Mouse (Mus musculus): ENCODE data around the gene Rnf208. TPM values are rescaled to one million over a fixed set of nuclear protein-coding genes. Genes with fewer than 3 reads are reported as not detected.
A peak's percentile ranks its signal among the peaks of the same experiment; 100 is the strongest.

The Rnf208 gene
- total and polyA plus RNA-seq, 2 experiments from 2014 or later: 156 to 219 TPM

DNA sequence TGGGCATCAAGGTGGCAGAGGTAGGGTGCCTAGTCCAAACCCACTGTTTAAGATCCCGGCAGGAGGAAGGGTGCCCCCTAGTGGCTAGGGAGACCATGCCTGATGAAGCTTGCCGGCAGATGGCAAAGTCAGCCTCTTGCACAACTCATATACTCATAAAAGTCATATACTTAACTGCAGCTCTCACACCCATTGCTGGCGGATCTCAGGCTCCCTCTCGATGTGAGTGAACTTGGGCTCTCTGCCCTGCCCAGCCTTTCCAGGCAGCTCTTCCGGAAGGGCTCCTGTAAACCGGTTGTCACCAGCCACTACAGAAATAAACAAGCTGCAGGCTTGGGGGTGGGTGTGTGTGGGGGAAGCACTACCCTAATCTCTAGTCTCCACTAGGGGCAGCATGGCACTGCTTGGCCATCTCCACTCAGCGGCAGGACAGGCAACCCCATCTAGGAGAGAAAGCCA lies 13.6 kb upstream of the Rnf208 start:
- no peaks in the 10 kb centered on the region for H3K36me3 ChIP-seq (ENCODE audit: insufficient read depth, low read length)
- peak overlapping the region; percentile 15; the same call in 1 of the 2 replicates for H3K4me3 ChIP-seq (ENCODE audit: low read length)
- ATAC-seq (peak; percentile 67), DNase-seq (ENCODE audit: low spot score) (peak; percentile 92)
- no peaks in the 10 kb centered on the region for H3K9me3 ChIP-seq (ENCODE audit: low read length)
- peaks cover 17% of the 10 kb centered on the region; the same call in 1 of the 2 replicates for H3K4me1 ChIP-seq (ENCODE audit: insufficient read depth, low read length)
- peak overlapping the region; percentile 81 for H3K27ac ChIP-seq
- peak overlapping the region; percentile 38; the same call in 1 of the 2 replicates for H3K9ac ChIP-seq (replicated peaks; ENCODE audit: low read length)
- peak; percentile 79 for TF ChIP-seq CTCF (IDR thresholded peaks at IDR 0.05; ENCODE audit: low read depth)
- no peaks in the 10 kb centered on the region for H3K27me3 ChIP-seq (ENCODE audit: insufficient read depth, low read length)
- H3K4me2 ChIP-seq (ENCODE audit: low read depth, low read length): peak overlapping the region; percentile 42
- WGBS: 0% methylated on average over 7 of the region's 7 CpGs

- H3K4me2 ChIP-seq (ENCODE audit: low read depth, low read length): no peak overlapping the region
- ATAC-seq (no peak), DNase-seq (ENCODE audit: low spot score) (no peak)
- WGBS: 68% methylated on average over 6 of the region's 6 CpGs
- H3K9ac ChIP-seq (replicated peaks; ENCODE audit: low read length): no peak overlapping the region
- no peaks in the 10 kb centered on the region for H3K9me3 ChIP-seq (ENCODE audit: low read length)
- H3K27ac ChIP-seq: peak overlapping the region; percentile 81
- H3K4me1 ChIP-seq (ENCODE audit: insufficient read depth, low read length): peaks cover 13% of the 10 kb centered on the region; the same call in 1 of the 2 replicates
- no peaks in the 10 kb centered on the region for H3K27me3 ChIP-seq (ENCODE audit: insufficient read depth, low read length)
- no peak for TF ChIP-seq CTCF (IDR thresholded peaks at IDR 0.05; ENCODE audit: low read depth)
- H3K36me3 ChIP-seq (ENCODE audit: insufficient read depth, low read length): no peaks in the 10 kb centered on the region
- no peak overlapping the region for H3K4me3 ChIP-seq (ENCODE audit: low read length)
Measured at GRCm38 (mm10) chr2:25228995-25229530, 13.0 kb upstream of the Rnf208 start.

DNA sequence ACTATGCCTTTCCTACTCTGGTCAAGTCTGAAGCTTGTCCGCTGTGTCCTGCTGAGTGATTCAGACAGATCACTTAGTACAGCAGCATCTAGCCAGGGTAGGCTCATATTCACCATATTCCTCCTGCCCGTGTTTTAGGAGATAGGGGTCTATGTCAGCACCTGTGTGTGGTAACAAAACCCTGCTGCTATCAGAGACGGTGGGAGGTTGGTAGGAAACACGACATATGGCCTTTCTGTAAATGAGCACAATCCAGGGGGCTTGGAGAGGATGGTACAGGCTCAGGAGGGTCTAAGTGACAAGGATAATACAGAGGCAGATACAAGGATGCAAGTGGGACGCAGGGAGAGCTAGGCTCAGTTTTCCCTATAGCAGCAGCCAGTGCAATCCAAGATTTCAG lies 12.5 kb upstream of the Rnf208 start:
- Histone ChIP-seq H3K27me3 (ENCODE audit: insufficient read depth, low read length) (no peaks in the 10 kb centered on the region), H3K27ac (no peak overlapping the region)

GRCm38 (mm10) chr2:25230581-25230980 lies 11.5 kb upstream of the Rnf208 start:
- Histone ChIP-seq H3K9me3 (ENCODE audit: low read length) (no peaks in the 10 kb centered on the region), H3K36me3 (ENCODE audit: insufficient read depth, low read length) (no peaks in the 10 kb centered on the region), H3K9ac (replicated peaks; ENCODE audit: low read length) (no peak overlapping the region), H3K4me2 (ENCODE audit: low read depth, low read length) (no peak overlapping the region), H3K27ac (no peak overlapping the region), H3K4me3 (ENCODE audit: low read length) (no peak overlapping the region), H3K4me1 (ENCODE audit: insufficient read depth, low read length) (peaks cover 10% of the 10 kb centered on the region; the same call in 1 of the 2 replicates), H3K27me3 (ENCODE audit: insufficient read depth, low read length) (no peaks in the 10 kb centered on the region)
- WGBS: 86% methylated on average over 7 of the region's 7 CpGs
- TF ChIP-seq CTCF (IDR thresholded peaks at IDR 0.05; ENCODE audit: low read depth): no peak
- ATAC-seq: no peak
- DNase-seq (ENCODE audit: low spot score): no peak

More for the DNA sequence above, 12.5 kb upstream of the Rnf208 start:
- no peaks in the 10 kb centered on the region for H3K9me3 ChIP-seq (ENCODE audit: low read length)
- TF ChIP-seq CTCF (IDR thresholded peaks at IDR 0.05; ENCODE audit: low read depth): no peak
- H3K4me2 ChIP-seq (ENCODE audit: low read depth, low read length): no peak overlapping the region
- no peak overlapping the region for H3K4me3 ChIP-seq (ENCODE audit: low read length)
- ATAC-seq (no peak), DNase-seq (ENCODE audit: low spot score) (no peak)
- no peaks in the 10 kb centered on the region for H3K36me3 ChIP-seq (ENCODE audit: insufficient read depth, low read length)
- WGBS: 80% methylated on average over 5 of the region's 5 CpGs
- no peak overlapping the region for H3K9ac ChIP-seq (replicated peaks; ENCODE audit: low read length)
- H3K4me1 ChIP-seq (ENCODE audit: insufficient read depth, low read length): peaks cover 13% of the 10 kb centered on the region; the same call in 1 of the 2 replicates

GRCm38 (mm10) chr2:25231038-25231437 lies 11.0 kb upstream of the Rnf208 start:
- Histone ChIP-seq H3K9ac (replicated peaks; ENCODE audit: low read length) (no peak overlapping the region), H3K36me3 (ENCODE audit: insufficient read depth, low read length) (no peaks in the 10 kb centered on the region), H3K27ac (no peak overlapping the region), H3K4me3 (ENCODE audit: low read length) (no peak overlapping the region), H3K4me1 (ENCODE audit: insufficient read depth, low read length) (peaks cover 7% of the 10 kb centered on the region; the same call in 1 of the 2 replicates), H3K27me3 (ENCODE audit: insufficient read depth, low read length) (no peaks in the 10 kb centered on the region), H3K9me3 (ENCODE audit: low read length) (no peaks in the 10 kb centered on the region), H3K4me2 (ENCODE audit: low read depth, low read length) (no peak overlapping the region)
- WGBS: 60% methylated on average over 12 of the region's 12 CpGs
- ATAC-seq (no peak), DNase-seq (ENCODE audit: low spot score) (no peak)
- TF ChIP-seq CTCF (IDR thresholded peaks at IDR 0.05; ENCODE audit: low read depth): no peak

GRCm38 (mm10) chr2:25233421-25233820 lies 8.6 kb upstream of the Rnf208 start:
- H3K4me1 ChIP-seq (ENCODE audit: insufficient read depth, low read length): peaks cover 4% of the 10 kb centered on the region; the same call in 1 of the 2 replicates
- no peak overlapping the region for H3K4me2 ChIP-seq (ENCODE audit: low read depth, low read length)
- WGBS: 86% methylated on average over 4 of the region's 4 CpGs
- ATAC-seq (no peak), DNase-seq (ENCODE audit: low spot score) (no peak)
- H3K4me3 ChIP-seq (ENCODE audit: low read length): no peak overlapping the region
- H3K27me3 ChIP-seq (ENCODE audit: insufficient read depth, low read length): no peaks in the 10 kb centered on the region
- H3K27ac ChIP-seq: no peak overlapping the region
- H3K9me3 ChIP-seq (ENCODE audit: low read length): no peaks in the 10 kb centered on the region
- no peaks in the 10 kb centered on the region for H3K36me3 ChIP-seq (ENCODE audit: insufficient read depth, low read length)
- TF ChIP-seq CTCF (IDR thresholded peaks at IDR 0.05; ENCODE audit: low read depth): no peak
- no peak overlapping the region for H3K9ac ChIP-seq (replicated peaks; ENCODE audit: low read length)

DNA sequence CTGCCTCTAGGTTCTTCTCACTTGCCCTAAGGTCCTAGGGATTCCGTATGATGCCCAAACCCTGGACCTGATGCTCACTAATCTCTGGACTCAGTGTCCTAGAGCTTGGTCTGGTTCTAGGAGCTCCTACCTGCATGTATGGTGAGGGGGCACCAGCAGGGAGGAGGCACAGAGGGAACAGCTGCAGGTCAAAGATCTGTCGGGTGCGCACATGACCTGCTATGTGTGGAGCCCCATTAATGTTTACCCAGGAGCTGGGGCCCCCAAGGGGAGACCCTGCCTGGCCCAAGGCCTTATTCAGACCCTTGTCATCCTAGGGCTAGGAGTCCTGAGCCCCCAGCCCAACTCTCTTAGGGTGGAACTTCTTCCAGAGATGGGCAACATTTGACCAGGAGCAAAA lies 8.0 kb upstream of the Rnf208 start, which contains the start of gene Slc34a3:
Gene Slc34a3 (minus strand): TSS at position 315 of the 400 bp plus-strand sequence.
- Histone ChIP-seq H3K4me1 (ENCODE audit: insufficient read depth, low read length) (no peaks in the 10 kb centered on the region), H3K27ac (no peak within 1 kb of the TSS), H3K9ac (replicated peaks; ENCODE audit: low read length) (no peak within 1 kb of the TSS), H3K36me3 (ENCODE audit: insufficient read depth, low read length) (no peaks in the 10 kb centered on the region), H3K4me2 (ENCODE audit: low read depth, low read length) (no peak within 1 kb of the TSS), H3K4me3 (ENCODE audit: low read length) (no peak within 1 kb of the TSS), H3K9me3 (ENCODE audit: low read length) (no peaks in the 10 kb centered on the region), H3K27me3 (ENCODE audit: insufficient read depth, low read length) (no peaks in the 10 kb centered on the region)
- WGBS: 93% methylated on average over 3 of the region's 3 CpGs
- ATAC-seq (no peak), DNase-seq (ENCODE audit: low spot score) (no peak)
- no peak for TF ChIP-seq CTCF (IDR thresholded peaks at IDR 0.05; ENCODE audit: low read depth)
